Mouse (Mus musculus) right cerebral cortex, postnatal 25 days (tissue): ENCODE measurements at regions not wholly inside any gene's neighbourhood (a gene's known extent, or its start where the extent isn't known, plus 50 kb on each side); places are given as distances from the start of the nearest gene placed in this dataset.
A peak's percentile ranks its signal among the peaks of the same experiment; 100 is the strongest.

Source experiments
- DNase-seq: peaks from one replicate; pipeline ENCODE4 v3.0.0; 2022

DNA sequence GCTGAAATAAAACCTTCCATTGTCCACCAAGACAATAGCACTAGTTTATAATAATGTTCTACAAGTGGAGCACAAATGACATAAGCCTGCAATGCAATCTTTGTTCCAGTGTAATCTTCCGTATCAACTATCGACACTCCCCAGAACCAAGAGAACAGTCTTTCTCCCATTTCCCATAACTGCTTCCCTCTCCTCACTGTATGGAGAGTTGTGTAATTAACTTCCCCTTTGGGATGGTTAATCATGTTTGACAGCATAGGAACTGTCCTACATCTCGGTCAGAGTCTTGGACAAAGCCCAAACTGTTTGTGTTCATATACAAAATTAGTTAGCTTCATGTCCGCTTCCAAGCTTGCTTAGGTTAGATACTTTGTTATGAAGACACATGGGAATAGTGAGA, 225.8 kb upstream of the Marcks start:
- DNase-seq = no peak

DNA sequence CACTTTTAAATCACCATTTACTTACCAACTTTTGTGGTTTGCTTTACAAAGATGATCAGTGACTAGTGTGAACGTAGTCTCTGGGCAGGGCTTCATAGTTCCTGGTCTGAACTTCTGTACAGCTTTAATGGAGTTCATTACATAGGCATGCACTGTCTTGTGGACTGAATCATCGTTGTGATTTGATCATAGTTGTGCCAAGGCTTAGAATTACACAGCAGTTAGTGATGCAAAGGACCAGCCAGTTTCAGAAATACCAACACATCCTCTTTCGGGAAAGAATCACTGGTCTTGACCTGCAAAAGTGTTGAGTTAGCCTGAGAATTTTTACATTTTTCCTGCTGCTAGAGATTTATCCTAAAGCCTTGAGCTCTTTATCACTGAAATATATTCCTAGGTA, 222.3 kb upstream of the Marcks start:
- no peak for DNase-seq

DNA sequence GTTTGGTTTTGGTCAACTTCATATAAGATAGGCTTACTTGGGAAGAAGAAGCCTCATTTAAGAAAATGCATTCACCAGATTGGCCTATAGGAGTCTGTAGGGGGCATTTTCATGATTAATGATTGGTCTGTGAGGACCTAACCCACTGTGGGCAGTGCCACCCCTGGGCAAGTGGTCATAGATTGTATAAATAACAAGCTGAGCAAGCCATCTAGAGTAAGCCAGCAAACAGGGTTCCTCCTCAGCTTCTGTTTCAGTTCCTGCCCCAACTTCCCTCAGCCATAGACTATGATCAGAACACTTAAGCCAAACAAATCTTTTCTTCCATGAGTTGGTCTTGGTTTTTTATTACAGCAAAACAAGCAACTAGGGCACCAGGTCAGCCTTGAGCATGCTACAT, 220.2 kb upstream of the Marcks start:
- no peak for DNase-seq

DNA sequence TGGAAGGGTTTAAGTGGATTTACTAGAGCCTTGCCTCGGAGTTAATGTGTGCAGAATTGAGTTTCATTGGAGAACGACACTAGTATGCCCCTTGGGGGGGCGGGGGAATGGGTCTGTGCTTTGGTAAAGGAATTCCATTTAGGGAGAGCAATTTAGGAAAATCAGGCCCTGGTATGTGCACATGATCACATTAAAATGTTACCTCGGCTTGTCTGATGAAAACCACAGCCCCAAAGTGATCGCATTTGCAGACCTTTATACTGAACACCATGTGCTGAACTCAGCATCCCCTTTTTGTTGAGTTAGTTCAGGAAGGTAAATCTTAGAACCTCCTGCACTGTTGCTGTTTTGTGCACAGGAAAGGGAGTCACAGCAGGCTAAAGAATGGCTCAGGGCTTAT, 219.6 kb upstream of the Marcks start:
- DNase-seq = no peak

DNA sequence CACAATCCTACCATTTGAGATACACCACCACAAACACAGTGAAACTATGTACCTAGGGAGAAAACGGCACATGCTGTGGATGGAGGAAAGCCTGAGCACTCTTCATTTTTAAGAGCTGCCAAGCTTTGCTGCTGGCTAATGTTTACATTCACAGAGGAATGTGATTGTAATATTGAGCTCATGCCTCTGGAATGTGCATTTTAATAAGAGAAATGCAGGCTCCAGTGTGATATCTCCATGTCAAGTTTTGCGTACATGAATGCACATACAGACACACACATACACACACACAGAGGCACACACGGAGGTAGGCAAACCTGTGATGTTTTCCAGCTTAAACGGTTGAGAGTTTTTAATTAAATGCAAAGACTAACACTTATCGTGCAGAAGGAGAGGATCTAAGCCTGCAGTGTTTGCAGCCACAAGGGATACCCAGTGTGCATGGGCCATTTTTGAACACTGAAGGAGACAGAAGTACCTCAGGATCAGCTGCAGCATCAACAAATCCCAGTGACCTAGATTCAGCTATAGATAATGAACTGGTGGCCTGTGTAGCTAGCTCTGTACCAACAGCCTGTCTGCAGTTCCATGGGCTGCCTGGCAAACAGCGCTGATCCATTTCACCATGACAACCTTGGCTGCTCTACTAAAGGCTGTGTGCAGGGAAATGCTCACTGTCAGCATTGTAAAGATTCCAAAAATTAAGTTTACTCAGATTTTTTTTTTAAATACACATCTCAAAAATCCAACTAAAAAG, 218.8 kb upstream of the Marcks start:
- DNase-seq = peak; percentile 29

DNA sequence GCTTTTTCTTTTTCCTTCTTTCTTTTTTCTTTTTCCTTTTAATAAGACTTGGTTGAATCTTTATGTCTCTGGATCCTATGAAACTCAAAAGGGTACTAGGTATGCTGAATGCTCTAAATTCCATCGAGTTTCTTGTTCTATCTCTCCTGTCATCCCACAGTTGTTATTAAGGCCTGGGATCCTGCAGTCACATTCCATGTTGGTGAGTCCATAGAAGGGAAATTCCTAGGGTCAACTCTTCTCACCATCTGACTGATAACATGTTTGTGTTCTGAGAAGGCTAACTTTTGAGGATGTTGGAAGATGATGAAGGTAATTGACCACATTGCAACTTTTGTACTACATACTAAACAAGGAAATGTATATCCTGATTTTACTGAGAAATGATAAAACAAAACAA, 210.5 kb upstream of the Marcks start:
- no peak for DNase-seq

DNA sequence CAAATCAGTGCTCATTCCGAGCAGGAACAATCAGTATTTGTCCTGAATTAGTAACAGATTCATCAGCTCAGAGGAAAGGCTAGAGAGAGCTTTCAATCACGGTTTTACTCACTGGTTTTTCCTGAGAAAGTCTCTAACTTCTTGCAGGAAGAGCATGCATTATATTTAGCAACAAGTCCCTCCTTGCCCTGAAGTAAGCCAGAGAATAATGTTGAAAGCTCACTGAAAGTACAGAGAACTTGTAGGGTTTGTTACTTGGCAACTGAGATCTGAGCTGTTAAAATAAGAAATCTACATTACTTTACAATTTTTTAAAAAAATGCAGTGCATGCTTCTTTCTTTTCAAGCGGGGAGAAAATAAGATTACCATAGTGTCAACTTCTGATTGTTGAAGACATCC, 209.7 kb upstream of the Marcks start:
- DNase-seq = no peak

DNA sequence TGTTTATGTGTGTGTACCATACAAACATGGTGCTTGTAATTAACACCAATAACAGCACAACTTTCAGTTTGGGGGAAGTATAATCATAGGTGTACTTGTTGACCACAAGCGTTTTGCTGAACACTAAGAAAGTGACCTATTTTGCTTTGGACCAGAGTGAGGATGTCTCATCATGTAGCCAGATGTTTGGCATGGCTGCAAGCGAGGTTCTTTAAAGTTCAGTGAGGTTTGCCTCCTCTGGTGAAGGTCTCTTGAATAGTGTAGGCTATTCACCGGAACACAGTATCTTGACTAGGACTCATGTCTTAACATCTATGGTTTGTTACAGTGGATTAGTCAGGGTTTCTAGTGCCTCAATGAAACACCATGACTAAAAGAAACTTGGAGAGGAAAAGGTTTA, 208.9 kb upstream of the Marcks start:
- no peak for DNase-seq

- no peak for DNase-seq
These were observed 204.0 kb upstream of the Marcks start for GRCm38 (mm10) chr10:37342675-37343074.

DNA sequence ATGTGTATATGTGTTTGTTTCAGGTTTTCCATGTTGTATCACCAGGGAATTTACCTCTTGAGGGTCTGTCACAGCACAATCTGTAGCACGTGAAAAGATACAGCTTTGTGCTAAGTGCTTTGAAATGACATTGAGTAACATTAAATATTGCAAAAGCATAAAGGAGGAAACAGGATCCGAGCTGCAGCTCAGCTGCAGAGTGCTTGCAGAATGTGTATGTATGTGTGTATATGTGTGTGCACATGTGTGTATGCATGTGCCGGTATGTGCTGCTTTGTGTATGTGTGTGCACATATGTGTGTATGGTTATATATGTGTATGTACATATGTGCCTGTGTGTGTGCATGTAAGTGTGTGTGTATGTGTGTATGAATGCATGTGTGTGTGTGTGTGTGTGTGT, 200.9 kb upstream of the Marcks start:
- no peak for DNase-seq

DNA sequence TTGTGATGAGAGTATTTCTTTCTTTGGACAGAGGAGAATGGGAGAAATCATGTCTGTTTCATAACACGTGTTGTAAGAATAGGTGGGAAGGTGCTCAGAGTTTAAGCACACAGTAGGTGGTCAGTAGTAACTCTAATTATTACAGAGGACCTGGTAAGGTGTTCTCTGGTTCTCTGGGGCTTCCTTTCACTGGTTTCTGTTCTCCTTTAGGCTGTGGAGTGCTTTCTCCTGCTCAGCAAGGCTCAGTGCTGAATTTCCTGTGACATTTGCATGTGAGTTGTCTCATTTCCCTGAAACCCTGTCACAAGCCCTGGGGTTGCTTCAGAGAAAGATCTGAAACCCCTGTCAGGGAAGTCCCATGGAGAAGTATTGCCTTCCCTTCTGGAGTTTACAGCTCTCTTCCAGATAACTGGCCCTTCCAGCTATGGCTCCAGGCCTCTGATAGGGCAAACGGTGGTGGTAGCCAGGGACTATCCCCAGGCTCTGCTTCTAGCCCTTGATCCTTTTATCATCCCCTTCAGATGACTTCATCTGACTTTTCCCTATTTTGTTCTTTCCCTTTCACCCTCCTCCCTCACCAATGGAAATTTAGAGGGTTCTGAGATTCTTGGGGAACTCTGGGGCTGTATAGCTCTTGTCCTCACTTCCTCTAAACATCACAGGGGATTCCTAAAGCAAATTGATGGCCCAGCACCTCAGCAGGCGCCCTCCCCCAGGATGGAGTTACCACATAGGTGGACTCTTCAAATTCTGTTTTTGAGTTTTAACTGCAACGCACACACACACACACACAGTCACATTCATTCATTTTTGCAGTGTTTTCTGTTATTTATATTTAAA, 199.6 kb upstream of the Marcks start:
- no peak for DNase-seq

- DNase-seq = no peak
These were observed 198.5 kb upstream of the Marcks start for GRCm38 (mm10) chr10:37337172-37337620.

DNA sequence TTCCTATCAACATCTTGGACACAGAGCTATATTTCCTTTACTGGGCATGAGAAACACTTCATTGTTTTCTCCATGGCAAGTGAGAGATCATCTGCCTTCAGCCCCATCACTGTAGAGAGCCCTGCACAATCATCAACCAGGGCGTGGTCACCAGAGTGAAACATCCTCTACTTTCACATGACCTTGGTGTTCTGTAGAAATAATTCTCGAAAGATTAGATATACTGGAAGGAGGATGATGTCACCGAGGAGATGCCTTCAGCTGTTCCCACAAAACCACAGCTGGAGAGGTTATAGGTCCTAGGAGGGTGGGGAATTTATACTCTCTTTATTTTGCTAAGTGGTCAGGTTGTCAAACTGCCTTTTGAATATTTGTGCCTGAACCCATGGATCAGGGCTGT, 196.4 kb upstream of the Marcks start:
- DNase-seq = no peak

DNA sequence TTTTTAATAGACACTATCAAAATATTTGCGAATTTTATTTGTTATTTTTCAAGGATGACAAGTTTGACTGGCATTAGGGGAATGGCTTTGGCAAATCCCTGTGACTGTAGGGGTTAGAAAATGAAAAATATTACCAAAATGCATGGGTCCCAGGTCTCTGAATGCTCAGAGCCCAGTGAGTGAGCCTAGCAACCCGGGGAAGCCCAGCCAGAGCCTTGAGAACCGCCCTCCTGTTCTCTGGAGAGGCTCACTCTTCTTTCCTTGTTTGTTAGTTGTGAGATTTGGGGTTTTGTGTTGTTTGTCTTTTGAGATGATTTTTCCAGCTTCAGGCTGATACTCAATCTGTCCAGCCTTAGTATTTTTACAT, 187.4 kb upstream of the Marcks start:
- DNase-seq = no peak

DNA sequence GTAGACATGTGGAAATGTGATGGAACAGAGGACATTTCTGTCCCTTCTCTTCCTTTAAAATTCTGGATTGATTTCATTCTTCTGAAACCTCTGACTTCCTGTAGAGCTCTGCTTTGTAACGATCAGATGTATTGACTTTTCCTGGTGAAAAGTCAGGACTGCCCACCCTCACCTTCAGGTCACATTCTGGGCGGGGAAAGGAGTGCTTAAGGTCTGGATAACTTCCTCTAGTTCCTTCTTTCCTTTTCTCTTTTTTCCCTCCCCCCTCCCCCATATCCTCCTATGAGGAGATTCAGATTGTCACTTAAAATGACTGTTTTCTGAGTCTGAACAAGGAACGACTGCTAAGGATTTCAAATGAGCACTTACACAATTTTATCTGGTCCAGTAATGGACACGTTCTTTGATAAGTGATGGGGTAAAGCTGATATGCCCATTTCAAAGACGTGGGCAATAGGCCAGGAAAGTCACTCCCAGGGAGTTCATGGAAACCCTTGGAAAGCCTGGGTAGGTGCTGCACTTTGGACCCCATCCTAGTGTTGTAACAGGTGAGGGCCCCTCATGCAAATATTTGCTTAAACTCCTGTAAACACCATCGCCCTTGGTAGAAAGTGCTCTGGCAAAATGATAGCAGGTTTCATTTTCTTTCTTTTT, 186.9 kb upstream of the Marcks start:
- DNase-seq = no peak

DNA sequence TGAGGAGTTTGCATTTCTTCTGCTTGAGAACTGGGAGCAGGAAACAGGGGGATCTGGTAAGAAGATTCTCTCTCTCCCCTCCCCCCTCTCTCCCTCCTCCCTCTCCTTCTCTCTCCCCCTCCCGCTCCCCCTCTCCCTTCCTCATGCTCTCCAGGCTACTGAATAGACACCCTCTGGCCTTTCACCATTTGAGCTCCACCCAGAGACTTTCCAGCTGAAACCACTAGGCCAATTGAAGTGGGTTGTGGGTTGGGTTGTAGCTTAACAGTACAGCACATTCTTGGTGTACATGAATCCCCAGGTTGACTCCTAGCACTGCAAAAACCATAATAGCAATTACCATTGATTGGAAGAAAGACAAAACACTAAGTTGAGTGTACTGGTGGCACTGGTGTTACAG, 185.0 kb upstream of the Marcks start:
- no peak for DNase-seq

DNA sequence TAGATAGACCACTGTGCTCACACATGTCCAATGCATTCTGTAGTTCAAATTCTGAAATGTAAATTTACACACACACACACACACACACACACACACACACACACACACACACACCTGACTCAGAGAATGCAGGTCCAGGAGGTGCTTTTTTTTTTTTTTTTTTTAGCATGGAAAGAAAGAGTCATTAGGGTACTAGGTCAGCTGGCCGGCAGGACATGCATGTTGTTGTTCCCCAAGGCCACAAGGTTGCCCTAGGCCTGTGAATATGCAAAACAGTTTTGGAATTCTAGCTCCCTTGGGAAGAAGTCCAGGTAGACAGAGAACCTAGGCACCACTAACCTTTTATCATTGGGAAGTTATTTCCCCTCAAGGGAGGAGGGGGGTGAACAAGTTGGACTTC, 184.1 kb upstream of the Marcks start:
- DNase-seq = no peak

- no peak for DNase-seq
These were observed 183.6 kb upstream of the Marcks start for GRCm38 (mm10) chr10:37322310-37322709.

DNA sequence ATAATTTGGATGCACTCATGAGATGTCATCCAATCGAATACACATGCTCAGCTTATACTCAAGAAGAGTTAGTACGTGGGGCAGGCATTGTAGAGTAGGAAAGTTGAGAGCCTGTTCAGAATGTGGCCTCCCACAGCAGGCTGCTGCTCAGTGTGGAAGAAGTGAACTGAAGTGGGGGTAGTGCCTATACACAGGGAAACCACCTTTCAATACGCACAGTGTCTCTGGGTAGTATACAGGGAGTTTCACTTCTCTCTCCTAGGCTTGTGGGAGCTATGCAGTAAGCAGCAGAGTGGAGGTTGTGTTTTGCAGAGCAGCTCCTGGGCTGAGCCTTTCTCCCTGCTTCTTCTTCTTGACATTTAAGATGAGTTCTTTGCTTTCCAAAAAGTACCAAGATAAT, 182.5 kb upstream of the Marcks start:
- DNase-seq = no peak

- DNase-seq = no peak
These were observed 181.2 kb upstream of the Marcks start for GRCm38 (mm10) chr10:37319746-37320430.

DNA sequence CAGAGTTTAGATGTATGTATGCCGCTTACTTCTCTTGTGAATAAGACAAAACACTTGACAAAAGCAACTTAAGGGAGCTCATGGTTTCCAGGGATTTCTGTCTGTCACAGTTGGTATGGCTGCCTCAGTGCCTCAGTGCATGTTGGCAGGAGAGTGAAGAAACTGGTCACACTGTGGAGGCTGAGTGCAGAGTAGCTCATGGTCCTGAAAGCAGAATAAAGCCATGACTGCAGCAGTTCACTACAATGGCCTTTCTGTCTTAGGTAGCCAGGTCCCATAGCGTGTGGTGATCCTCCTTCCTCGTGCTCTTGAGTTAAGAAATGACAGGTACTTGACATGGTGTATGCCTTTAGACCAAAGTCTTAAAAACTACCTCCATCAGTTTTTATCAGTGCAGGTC, 178.0 kb upstream of the Marcks start:
- DNase-seq = no peak

GRCm38 (mm10) chr10:37315804-37316203, 177.1 kb upstream of the Marcks start:
- DNase-seq = no peak

GRCm38 (mm10) chr10:37314746-37315430, 176.2 kb upstream of the Marcks start:
- DNase-seq = peak; percentile 58
